Mouse (Mus musculus) gastrocnemius, postnatal 14 days (tissue): Measurements from ENCODE around the gene 2310011J03Rik. TPM values are rescaled to one million over a fixed set of nuclear protein-coding genes. Genes with fewer than 3 reads are reported as not detected.

Source experiments
- DNase-seq: peaks from one replicate; pipeline ENCODE4 v3.0.0; 2021; ENCODE audit warnings: mixed read lengths
- intact Hi-C: fragments of 180-260 bp; cut with DNase I; formaldehyde crosslinking; loops from one replicate; pipeline ENCODE4 v1.15.1; 2025; ENCODE audit warnings: low total_unique reads
- microRNA-seq, 2 experiments: library from miRNA; unstranded; fragments of <30 nt; microRNA quantifications; one replicate each; pipeline ENCODE4 v1.2.0; 2021
- total RNA-seq, 2 experiments: library from RNA; stranded (reverse); gene quantifications; 2 replicates each; pipeline ENCODE4 v1.2.3; 2021

Gene 2310011J03Rik
- total RNA-seq, 2 experiments from 2014 or later, result 7.6 to 8.3 TPM

- no peak for DNase-seq
- intact Hi-C loops, result no loop called here
Observed at GRCm38 (mm10) chr10:80273847-80274246, 46.5 kb downstream of the 2310011J03Rik start.

DNA sequence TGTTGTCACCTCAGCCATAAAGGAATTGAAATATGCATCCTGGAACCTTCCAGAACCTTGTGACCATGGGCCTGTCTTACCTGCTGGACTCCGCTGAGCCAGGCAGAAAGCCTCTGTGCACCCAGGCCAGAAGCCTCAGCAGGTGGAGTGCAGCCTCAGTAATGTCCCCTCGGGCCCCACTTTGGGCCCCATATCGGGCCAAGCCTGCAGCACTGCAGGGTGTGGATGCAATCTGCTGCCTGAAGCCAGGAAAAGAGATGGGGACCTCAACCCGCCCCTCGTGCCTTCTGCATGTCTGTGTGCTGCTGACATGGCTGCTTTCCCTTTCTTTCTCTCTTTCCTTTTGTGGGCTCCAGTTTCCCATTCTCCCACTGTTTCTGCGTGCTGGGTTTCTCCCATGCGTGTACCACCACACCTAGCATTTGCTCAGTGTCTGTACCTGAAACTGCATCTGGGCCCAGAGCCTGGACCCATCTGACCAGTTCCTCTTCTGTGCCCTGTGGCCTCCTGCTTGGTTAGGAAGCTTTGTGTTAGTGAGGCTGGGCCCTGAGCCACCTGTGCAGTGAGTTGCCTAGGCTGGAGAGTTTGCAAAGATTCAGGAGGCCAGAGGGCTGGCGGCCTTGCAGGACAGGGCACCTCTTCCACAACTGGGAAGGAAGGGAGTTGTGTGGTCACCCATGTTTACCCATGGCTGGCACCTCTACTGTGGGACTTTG lies 48.3 kb downstream of the 2310011J03Rik start:
- DNase-seq, result no peak
- intact Hi-C loops, result no loop called here

- no peak for DNase-seq
- intact Hi-C loops, result no loop called here
Observed at GRCm38 (mm10) chr10:80271186-80271843, 49.0 kb downstream of the 2310011J03Rik start.

- DNase-seq, result no peak
- intact Hi-C loops, result no loop called here
Observed at GRCm38 (mm10) chr10:80270734-80271181, 49.6 kb downstream of the 2310011J03Rik start.

GRCm38 (mm10) chr10:80270099-80270498 lies 50.2 kb downstream of the 2310011J03Rik start:
- intact Hi-C loops, result no loop called here
- no peak for DNase-seq

Small RNAs within 50 kb of the gene (microRNA-seq; reads per million reads assigned to microRNA genes)
- gene Mir6911, result 0 to 0.32 reads per million in 2 experiments

Other genes with a start within 250 kb of the 2310011J03Rik start
- 1 to 10 TPM; 6.2 to 6.3 TPM for gene Sbno2, start 215.0 kb downstream of the 2310011J03Rik start, total RNA-seq
- gene Stk11, start 204.7 kb downstream of the 2310011J03Rik start, total RNA-seq, result 10 to 100 TPM; 87.6 to 98.0 TPM
- gene Atp5d, start 181.9 kb downstream of the 2310011J03Rik start, total RNA-seq, result 100 to 1,000 TPM; 657 to 736 TPM
- gene Cbarp, start 179.7 kb downstream of the 2310011J03Rik start, total RNA-seq, result 1 to 10 TPM; 1.6 TPM
- gene Midn, start 172.3 kb downstream of the 2310011J03Rik start, total RNA-seq, result 10 to 100 TPM; 40.3 to 43.6 TPM
- 10 to 100 TPM; 41.4 to 41.5 TPM for gene Cirbp, start 154.6 kb downstream of the 2310011J03Rik start, total RNA-seq
- 1 to 10 TPM; 3.3 to 4.2 TPM for gene 1600002K03Rik, start 147.6 kb downstream of the 2310011J03Rik start, total RNA-seq
- gene Efna2, start 141.1 kb downstream of the 2310011J03Rik start, total RNA-seq, result under 1 TPM; 0.58 to 0.98 TPM
- gene Mum1, start 94.1 kb downstream of the 2310011J03Rik start, total RNA-seq, result 10 to 100 TPM; 15.2 to 19.4 TPM
- gene Ndufs7, start 71.4 kb downstream of the 2310011J03Rik start, total RNA-seq, result 100 to 1,000 TPM; 423 to 474 TPM
- 100 to 1,000 TPM; 232 to 267 TPM for gene Gamt, start 59.5 kb downstream of the 2310011J03Rik start, total RNA-seq
- 10 to 100 TPM; 49.9 to 51.0 TPM for gene Dazap1, start 59.1 kb downstream of the 2310011J03Rik start, total RNA-seq
- gene Rps15, start 28.1 kb downstream of the 2310011J03Rik start, total RNA-seq, result 100 to 1,000 TPM; 741 to 829 TPM
- 1 to 10 TPM in 1 of 2 experiments, under 1 TPM in 1; 0.93 to 1.2 TPM for gene Apc2, start 24.6 kb downstream of the 2310011J03Rik start, total RNA-seq
- 1 to 10 TPM in 1 of 2 experiments, under 1 TPM in 1; 0.53 to 1.2 TPM for gene Pcsk4, start 9.0 kb upstream of the 2310011J03Rik start, total RNA-seq
- gene Reep6, start 9.4 kb upstream of the 2310011J03Rik start, total RNA-seq, result 1 to 10 TPM; 1.9 to 2.5 TPM
- 10 to 100 TPM; 24.2 to 26.1 TPM for gene Adamtsl5, start 27.9 kb upstream of the 2310011J03Rik start, total RNA-seq
- gene Plk5, start 35.9 kb upstream of the 2310011J03Rik start, total RNA-seq, result under 1 TPM; 0.12 to 0.13 TPM
- 1 to 10 TPM; 5.2 to 6.0 TPM for gene Mex3d, start 67.1 kb upstream of the 2310011J03Rik start, total RNA-seq
- 100 to 1,000 TPM in 1 of 2 experiments, 10 to 100 TPM in 1; 81.0 to 102 TPM for gene Mbd3, start 79.0 kb upstream of the 2310011J03Rik start, total RNA-seq
- 100 to 1,000 TPM; 793 to 884 TPM for gene Uqcr11, start 86.3 kb upstream of the 2310011J03Rik start, total RNA-seq
- gene Tcf3, start 113.1 kb upstream of the 2310011J03Rik start, total RNA-seq, result 10 to 100 TPM; 18.1 to 24.6 TPM
- gene Onecut3, start 174.3 kb upstream of the 2310011J03Rik start, total RNA-seq, result not detected
- not detected for gene Atp8b3, start 218.6 kb upstream of the 2310011J03Rik start, total RNA-seq
- gene Rexo1, start 241.0 kb upstream of the 2310011J03Rik start, total RNA-seq, result 10 to 100 TPM in 1 of 2 experiments, 1 to 10 TPM in 1; 9.8 to 11.1 TPM